Mouse (Mus musculus): ENCODE measurements around the gene Gm3033. TPM values are rescaled to one million over a fixed set of nuclear protein-coding genes. Genes with fewer than 3 reads are reported as not detected.
"Not testable (repeated sequence)": the region's sequence is repeated elsewhere in the genome, so short reads cannot be mapped to it uniquely, and the experiment has no call there.

Gene Gm3033
- total RNA-seq (2021): not detected
- long read RNA-seq, experiment 1: 0 reads
- long read RNA-seq, experiment 2: 0 reads

- not testable (repeated sequence) for DNase-seq (ENCODE audit: low spot score in 2 of 2)
Observed at GRCm38 (mm10) chr14:3845945-3846344, at the start of gene Gm3033. Gene Gm3033, plus strand, starts transcription at chr14:3846245.

GRCm38 (mm10) chr14:3809774-3810173, 36.3 kb upstream of the Gm3033 start, which contains the start of gene Gm3002:
Gene Gm3002, plus strand, starts transcription at chr14:3810074.
- DNase-seq (ENCODE audit: low spot score in 2 of 2): not testable (repeated sequence)

- DNase-seq (ENCODE audit: low spot score in 2 of 2): not testable (repeated sequence)
Observed at GRCm38 (mm10) chr14:3883872-3884271, 37.8 kb downstream of the Gm3033 start, which contains the start of gene Gm2916. Gene Gm2916, plus strand, starts transcription at chr14:3884172.

Other genes starting within 250 kb of the Gm3033 start
- not detected for gene Gm3012, start 211.7 kb upstream of the Gm3033 start, total RNA-seq (2021)
- gene Gm3020, start 194.2 kb upstream of the Gm3033 start, total RNA-seq (2021): 1 to 10 TPM; 4.4 to 4.7 TPM
- not detected for gene Gm3043, start 157.5 kb upstream of the Gm3033 start, total RNA-seq (2021)
- gene Gm3002, start 36.2 kb upstream of the Gm3033 start, total RNA-seq (2021): under 1 TPM in 1 of 2 experiments, not detected in 1; 0.67 TPM
- gene Gm2916, start 37.9 kb downstream of the Gm3033 start, total RNA-seq (2021): under 1 TPM in 1 of 2 experiments, not detected in 1; 0.26 TPM
- gene Gm3029, start 85.5 kb downstream of the Gm3033 start, total RNA-seq (2021): not detected
- gene Gm3095, start 117.3 kb downstream of the Gm3033 start, total RNA-seq (2021): not detected
- not detected for gene Gm3099, start 152.1 kb downstream of the Gm3033 start, total RNA-seq (2021)
- gene Gm5796, start 177.7 kb downstream of the Gm3033 start, total RNA-seq (2021): 1 to 10 TPM; 4.8 to 7.6 TPM
- gene Gm3115, start 237.9 kb downstream of the Gm3033 start, total RNA-seq (2021): under 1 TPM in 1 of 2 experiments, not detected in 1; 0.51 TPM